Mouse (Mus musculus) forebrain, embryonic 11.5 days (tissue): ENCODE measurements around the gene Ssmem1. TPM values are rescaled to one million over a fixed set of nuclear protein-coding genes. Genes with fewer than 3 reads are reported as not detected.

Source experiments
- ATAC-seq: fragments of 200-750 bp; cut with Nextera tagmentation; replicated peaks from 2 replicates; pipeline ENCODE4 v1.8.0; 2017; ENCODE audit warnings: moderate TSS enrichment; ENCODE audit not compliant: low FRiP score
- DNase-seq: peaks from one replicate; pipeline ENCODE4 v3.0.0-alpha.2; 2017; ENCODE audit warnings: low spot score
- H3K27ac ChIP-seq: fragments of 300-500 bp; sonication (generic); 2 replicates; pipeline ENCODE4 v1.5.1; 2014; ENCODE audit warnings: low read depth, low read length
- H3K27me3 ChIP-seq: fragments of 300-500 bp; sonication (generic); 2 replicates; pipeline ENCODE4 v1.6.1; 2014; ENCODE audit warnings: mild to moderate bottlenecking, low read length, mixed read lengths; ENCODE audit not compliant: control insufficient read depth, insufficient read depth
- H3K36me3 ChIP-seq: fragments of 300-500 bp; sonication (generic); 2 replicates; pipeline ENCODE4 v1.6.1; 2014; ENCODE audit warnings: mild to moderate bottlenecking, low read length, moderate library complexity, mixed read lengths; ENCODE audit not compliant: control insufficient read depth, insufficient read depth
- H3K4me1 ChIP-seq: fragments of 300-500 bp; sonication (generic); replicated peaks from 2 replicates; pipeline ENCODE4 v1.6.1; 2014; ENCODE audit warnings: low read length, mixed read lengths; ENCODE audit not compliant: control insufficient read depth, insufficient read depth
- H3K4me2 ChIP-seq: fragments of 300-500 bp; sonication (generic); 2 replicates; pipeline ENCODE4 v1.6.1; 2014; ENCODE audit warnings: low read depth, mild to moderate bottlenecking, low read length, moderate library complexity, mixed read lengths; ENCODE audit not compliant: severe bottlenecking
- H3K4me3 ChIP-seq: fragments of 300-500 bp; sonication (generic); 2 replicates; pipeline ENCODE4 v1.5.1; 2014; ENCODE audit warnings: low read depth, low read length
- H3K9ac ChIP-seq: fragments of 300-500 bp; sonication (generic); 2 replicates; pipeline ENCODE4 v1.6.1; 2014; ENCODE audit warnings: low read length
- H3K9me3 ChIP-seq: fragments of 300-500 bp; sonication (generic); 2 replicates; pipeline ENCODE4 v1.6.1; 2016; ENCODE audit warnings: low read length, mixed read lengths; ENCODE audit not compliant: control insufficient read depth
- WGBS: fragments of 180-500 bp; shearing (Covaris S2); extraction: QIAGEN DNeasy Blood & Tissue Kit; methylation state at CpG from one replicate; pipeline ENCODE4 v1.1.7; 2014; 5-methylcytosine and 5-hydroxymethylcytosine counted together
- polyA plus RNA-seq: library from polyadenylated mRNA; unstranded; fragments of >200 nt; fragmentation: Nextera tagmentation; extraction: Ambion mirVana; gene quantifications from 2 replicates; pipeline ENCODE4 v1.2.1, GENCODE M21; 2014

Ssmem1 gene
- polyA plus RNA-seq, 1 experiment from 2014 or later = not detected

GRCm38 (mm10) chr6:30547656-30548306 lies 38.1 kb downstream of the Ssmem1 start:
- H3K9me3 ChIP-seq = no peaks in the 10 kb centered on the region; the same call in 1 of the 2 replicates
- no peaks in the 10 kb centered on the region for H3K27me3 ChIP-seq
- H3K27ac ChIP-seq = peak overlapping the region; percentile 60
- H3K36me3 ChIP-seq = no peaks in the 10 kb centered on the region
- no peak overlapping the region for H3K4me3 ChIP-seq
- no peak for ATAC-seq
- H3K4me2 ChIP-seq = peak overlapping the region; percentile 49; the same call in 1 of the 2 replicates
- peak overlapping the region; percentile 17; the same call in 1 of the 2 replicates for H3K9ac ChIP-seq
- peaks cover 27% of the 10 kb centered on the region for H3K4me1 ChIP-seq
- WGBS = 15% methylated on average over 9 of the region's 9 CpGs
- peak; percentile 53 for DNase-seq

- Histone ChIP-seq H3K9me3 (no peaks in the 10 kb centered on the region; the same call in 1 of the 2 replicates), H3K9ac (peak overlapping the region; percentile 30), H3K4me1 (peaks cover 24% of the 10 kb centered on the region), H3K27ac (peak overlapping the region; percentile 92), H3K27me3 (no peaks in the 10 kb centered on the region), H3K4me2 (peak overlapping the region; percentile 33; the same call in 1 of the 2 replicates), H3K36me3 (no peaks in the 10 kb centered on the region), H3K4me3 (no peak overlapping the region)
- ATAC-seq = peak; percentile 25; the same call in 1 of the 2 replicates
- DNase-seq = peak; percentile 79
- WGBS = 5% methylated on average over 15 of the region's 15 CpGs
These were observed 39.6 kb downstream of the Ssmem1 start for GRCm38 (mm10) chr6:30549231-30549761.

GRCm38 (mm10) chr6:30550496-30551192 lies 41.0 kb downstream of the Ssmem1 start:
- no peak overlapping the region for H3K9ac ChIP-seq
- H3K27me3 ChIP-seq = no peaks in the 10 kb centered on the region
- WGBS = 72% methylated on average over 7 of the region's 7 CpGs
- no peaks in the 10 kb centered on the region; the same call in 1 of the 2 replicates for H3K9me3 ChIP-seq
- H3K36me3 ChIP-seq = no peaks in the 10 kb centered on the region
- ATAC-seq = no peak
- peak; percentile 44 for DNase-seq
- H3K27ac ChIP-seq = peak overlapping the region; percentile 63
- no peak overlapping the region for H3K4me2 ChIP-seq
- H3K4me3 ChIP-seq = no peak overlapping the region
- H3K4me1 ChIP-seq = peaks cover 21% of the 10 kb centered on the region

GRCm38 (mm10) chr6:30551193-30551515 lies 41.5 kb downstream of the Ssmem1 start:
- DNase-seq (no peak), ATAC-seq (0 out of 2 replicates have a peak, but pooled peaks have one; percentile 23)
- Histone ChIP-seq H3K27ac (peak overlapping the region; percentile 63), H3K27me3 (no peaks in the 10 kb centered on the region), H3K4me1 (peaks cover 21% of the 10 kb centered on the region), H3K9ac (no peak overlapping the region), H3K36me3 (no peaks in the 10 kb centered on the region), H3K9me3 (no peaks in the 10 kb centered on the region; the same call in 1 of the 2 replicates), H3K4me2 (no peak overlapping the region), H3K4me3 (no peak overlapping the region)

GRCm38 (mm10) chr6:30551644-30552580 lies 42.3 kb downstream of the Ssmem1 start:
- Histone ChIP-seq H3K4me2 (peak overlapping the region; percentile 26; the same call in 1 of the 2 replicates), H3K36me3 (no peaks in the 10 kb centered on the region), H3K9me3 (no peaks in the 10 kb centered on the region; the same call in 1 of the 2 replicates), H3K4me3 (no peak overlapping the region), H3K4me1 (peaks cover 18% of the 10 kb centered on the region), H3K9ac (peak overlapping the region; percentile 58; the same call in 1 of the 2 replicates), H3K27ac (peak overlapping the region; percentile 84), H3K27me3 (no peaks in the 10 kb centered on the region)
- DNase-seq (peak; percentile 77), ATAC-seq (peak; percentile 58)
- 12% methylated on average over 23 of the region's 23 CpGs for WGBS

- H3K27me3 ChIP-seq = no peaks in the 10 kb centered on the region
- no peak overlapping the region for H3K9ac ChIP-seq
- WGBS = 49% methylated on average over 6 of the region's 6 CpGs
- H3K36me3 ChIP-seq = no peaks in the 10 kb centered on the region
- ATAC-seq = no peak; the same call in 1 of the 2 replicates
- no peak overlapping the region for H3K4me2 ChIP-seq
- H3K4me3 ChIP-seq = no peak overlapping the region
- no peak overlapping the region; the same call in 1 of the 2 replicates for H3K27ac ChIP-seq
- no peak for DNase-seq
- H3K4me1 ChIP-seq = peaks cover 17% of the 10 kb centered on the region
- H3K9me3 ChIP-seq = no peaks in the 10 kb centered on the region; the same call in 1 of the 2 replicates
These were observed 43.0 kb downstream of the Ssmem1 start for GRCm38 (mm10) chr6:30552628-30553027.

GRCm38 (mm10) chr6:30553381-30554010 lies 43.8 kb downstream of the Ssmem1 start:
- H3K4me1 ChIP-seq = peaks cover 12% of the 10 kb centered on the region; the same call in 1 of the 2 replicates
- H3K9ac ChIP-seq = no peak overlapping the region
- no peak for ATAC-seq
- no peaks in the 10 kb centered on the region for H3K36me3 ChIP-seq
- no peak overlapping the region for H3K27ac ChIP-seq
- H3K27me3 ChIP-seq = no peaks in the 10 kb centered on the region
- no peak overlapping the region for H3K4me3 ChIP-seq
- H3K9me3 ChIP-seq = no peaks in the 10 kb centered on the region; the same call in 1 of the 2 replicates
- H3K4me2 ChIP-seq = no peak overlapping the region
- DNase-seq = peak; percentile 47
- WGBS = 80% methylated on average over 7 of the region's 7 CpGs
